Mouse (Mus musculus) bone marrow macrophage, adult 2 months (primary cell): ENCODE measurements at regions not wholly inside any gene's neighbourhood (a gene's known extent, or its start where the extent isn't known, plus 50 kb on each side); places are given as distances from the start of the nearest gene placed in this dataset.

Experiments
- CTCF ChIP-seq: IDR thresholded peaks from 2 replicates; pipeline ENCODE4 v1.5.1; 2012; ENCODE audit warnings: low read depth, mild to moderate bottlenecking, low read length, moderate library complexity
- POLR2A ChIP-seq: IDR thresholded peaks from 2 replicates; pipeline ENCODE4 v1.6.1; 2012; ENCODE audit warnings: mild to moderate bottlenecking, low read depth, low read length, borderline replicate concordance

GRCm38 (mm10) chr5:43138931-43139486, 94.0 kb upstream of the Cpeb2 start:
- no peak for TF ChIP-seq CTCF
- TF ChIP-seq POLR2A: no peak
